Mouse (Mus musculus) small intestine, adult 2 months (tissue): Measurements from ENCODE around the gene Tpm4.
"Not testable (repeated sequence)": the region's sequence is repeated elsewhere in the genome, so short reads cannot be mapped to it uniquely, and the experiment has no call there.

Source experiments
- CTCF ChIP-seq: fragments of 200-500 bp; IDR thresholded peaks from 2 replicates; pipeline ENCODE4 v1.5.1; 2012; ENCODE audit warnings: low read depth, mild to moderate bottlenecking, control low read depth, inconsistent platforms, low read length, moderate library complexity, mixed read lengths; ENCODE audit not compliant: insufficient replicate concordance, insufficient read length; ENCODE audit errors: extremely low read depth
- POLR2A ChIP-seq: fragments of 200-500 bp; IDR thresholded peaks from 2 replicates; pipeline ENCODE4 v1.6.1; 2012; ENCODE audit warnings: low read depth, mild to moderate bottlenecking, control low read depth, inconsistent platforms, low read length, moderate library complexity

GRCm38 (mm10) chr8:72087611-72088010, 47.2 kb upstream of the Tpm4 start:
- TF ChIP-seq POLR2A, CTCF: not testable (repeated sequence)
